Mouse (Mus musculus) stomach, embryonic 14.5 days (tissue): ENCODE results near the gene Clasp2. TPM values are rescaled to one million over a fixed set of nuclear protein-coding genes. Genes with fewer than 3 reads are reported as not detected.

ENCODE experiments used
- ATAC-seq: fragments of 200-750 bp; cut with Nextera tagmentation; 2 replicates; pipeline ENCODE4 v1.8.0; 2017; ENCODE audit warnings: low read depth, moderate TSS enrichment; ENCODE audit not compliant: insufficient number of reproducible peaks, insufficient read depth, low FRiP score
- H3K27ac ChIP-seq: fragments of 300-500 bp; sonication (generic); 2 replicates; pipeline ENCODE4 v1.5.1; 2014; ENCODE audit warnings: mild to moderate bottlenecking, low read length, moderate library complexity, mixed read lengths
- H3K27me3 ChIP-seq: fragments of 300-500 bp; sonication (generic); 2 replicates; pipeline ENCODE4 v1.6.1; 2014; ENCODE audit warnings: low read length, control low read depth, mixed read lengths; ENCODE audit not compliant: control insufficient read depth, insufficient read depth
- H3K36me3 ChIP-seq: fragments of 300-500 bp; sonication (generic); 2 replicates; pipeline ENCODE4 v1.6.1; 2014; ENCODE audit warnings: mild to moderate bottlenecking, control low read depth, low read length, moderate library complexity, mixed read lengths; ENCODE audit not compliant: control insufficient read depth, insufficient read depth
- H3K4me1 ChIP-seq: fragments of 300-500 bp; sonication (generic); 2 replicates; pipeline ENCODE4 v1.6.1; 2014; ENCODE audit warnings: low read length, control low read depth, mixed read lengths; ENCODE audit not compliant: control insufficient read depth, insufficient read depth
- H3K4me2 ChIP-seq: fragments of 300-500 bp; sonication (generic); replicated peaks from 2 replicates; pipeline ENCODE4 v1.6.1; 2014; ENCODE audit warnings: low read depth, low read length, control low read depth
- H3K4me3 ChIP-seq: fragments of 300-500 bp; sonication (generic); 2 replicates; pipeline ENCODE4 v1.5.1; 2014; ENCODE audit warnings: low read depth, low read length, control low read depth
- H3K9ac ChIP-seq: fragments of 300-500 bp; sonication (generic); replicated peaks from 2 replicates; pipeline ENCODE4 v1.6.1; 2014; ENCODE audit warnings: low read depth, mild to moderate bottlenecking, control low read depth, low read length, moderate library complexity, mixed read lengths
- H3K9me3 ChIP-seq: fragments of 300-500 bp; sonication (generic); 2 replicates; pipeline ENCODE4 v1.6.1; 2016; ENCODE audit warnings: low read depth, low read length, control low read depth; ENCODE audit not compliant: control insufficient read depth
- whole genome bisulfite sequencing: fragments of 180-500 bp; shearing (Covaris S2); extraction: QIAGEN DNeasy Blood & Tissue Kit; methylation state at CpG from one replicate; pipeline ENCODE4 v1.1.7; 2014; 5-methylcytosine and 5-hydroxymethylcytosine counted together
- polyA plus RNA-seq: library from polyadenylated mRNA; unstranded; fragments of >200 nt; fragmentation: Nextera tagmentation; extraction: Ambion mirVana; gene quantifications from 2 replicates; pipeline ENCODE4 v1.2.1, GENCODE M21; 2014

The Clasp2 gene
- polyA plus RNA-seq, 1 experiment from 2014 or later: 34.8 TPM

GRCm38 (mm10) chr9:113793966-113794365 lies 52.7 kb downstream of the Clasp2 start:
- 76% methylated on average over 2 of the region's 2 CpGs for WGBS
- Histone ChIP-seq H3K4me3 (no peak overlapping the region), H3K4me1 (0 out of 2 replicates have a peak, but pooled peaks cover 5% of the 10 kb centered on the region), H3K9ac (no peak overlapping the region), H3K4me2 (peak overlapping the region; percentile 48; the same call in 1 of the 2 replicates), H3K9me3 (no peaks in the 10 kb centered on the region), H3K27me3 (no peaks in the 10 kb centered on the region), H3K36me3 (no peaks in the 10 kb centered on the region), H3K27ac (no peak overlapping the region)
- no peak for ATAC-seq

- no peak for ATAC-seq
- 83% methylated on average over 5 of the region's 5 CpGs for WGBS
- Histone ChIP-seq H3K4me3 (no peak overlapping the region), H3K9me3 (no peaks in the 10 kb centered on the region), H3K4me1 (0 out of 2 replicates have a peak, but pooled peaks cover 5% of the 10 kb centered on the region), H3K27ac (no peak overlapping the region), H3K36me3 (no peaks in the 10 kb centered on the region), H3K4me2 (no peak overlapping the region), H3K9ac (no peak overlapping the region), H3K27me3 (no peaks in the 10 kb centered on the region)
These were observed 55.9 kb downstream of the Clasp2 start for GRCm38 (mm10) chr9:113797206-113797605.

- no peak overlapping the region for H3K9ac ChIP-seq
- H3K27ac ChIP-seq: no peak overlapping the region
- ATAC-seq: no peak
- H3K4me3 ChIP-seq: no peak overlapping the region
- no peaks in the 10 kb centered on the region for H3K9me3 ChIP-seq
- no peaks in the 10 kb centered on the region for H3K27me3 ChIP-seq
- 92% methylated on average over 3 of the region's 3 CpGs for WGBS
- H3K36me3 ChIP-seq: no peaks in the 10 kb centered on the region
- no peaks in the 10 kb centered on the region for H3K4me1 ChIP-seq
- no peak overlapping the region for H3K4me2 ChIP-seq
These were observed 59.4 kb downstream of the Clasp2 start for GRCm38 (mm10) chr9:113800671-113801070.

- H3K27me3 ChIP-seq: no peaks in the 10 kb centered on the region
- WGBS: 74% methylated on average over 3 of the region's 3 CpGs
- H3K4me1 ChIP-seq: no peaks in the 10 kb centered on the region
- H3K4me3 ChIP-seq: no peak overlapping the region
- no peaks in the 10 kb centered on the region for H3K9me3 ChIP-seq
- H3K36me3 ChIP-seq: no peaks in the 10 kb centered on the region
- H3K9ac ChIP-seq: no peak overlapping the region
- H3K27ac ChIP-seq: no peak overlapping the region
- H3K4me2 ChIP-seq: no peak overlapping the region
- no peak for ATAC-seq
These were observed 61.5 kb downstream of the Clasp2 start for GRCm38 (mm10) chr9:113802734-113803133.

GRCm38 (mm10) chr9:113803751-113804150 lies 62.5 kb downstream of the Clasp2 start:
- no peak for ATAC-seq
- WGBS: 71% methylated on average over 2 of the region's 2 CpGs
- H3K4me1 ChIP-seq: no peaks in the 10 kb centered on the region

GRCm38 (mm10) chr9:113805359-113805758 lies 64.1 kb downstream of the Clasp2 start:
- no peaks in the 10 kb centered on the region for H3K9me3 ChIP-seq
- no peak overlapping the region for H3K9ac ChIP-seq
- H3K4me3 ChIP-seq: no peak overlapping the region
- no peaks in the 10 kb centered on the region for H3K27me3 ChIP-seq
- H3K36me3 ChIP-seq: no peaks in the 10 kb centered on the region
- no peak overlapping the region for H3K27ac ChIP-seq
- H3K4me2 ChIP-seq: no peak overlapping the region
- 100% methylated on average over 1 of the region's 1 CpGs for WGBS
- ATAC-seq: no peak
- no peaks in the 10 kb centered on the region for H3K4me1 ChIP-seq

More at GRCm38 (mm10) chr9:113803751-113804150, 62.5 kb downstream of the Clasp2 start:
- Histone ChIP-seq H3K9ac (no peak overlapping the region), H3K4me3 (no peak overlapping the region), H3K27ac (no peak overlapping the region), H3K9me3 (no peaks in the 10 kb centered on the region), H3K27me3 (no peaks in the 10 kb centered on the region), H3K4me2 (no peak overlapping the region), H3K36me3 (no peaks in the 10 kb centered on the region)

GRCm38 (mm10) chr9:113811327-113811726 lies 70.1 kb downstream of the Clasp2 start:
- H3K4me2 ChIP-seq: no peak overlapping the region
- H3K27ac ChIP-seq: no peak overlapping the region
- H3K36me3 ChIP-seq: no peaks in the 10 kb centered on the region
- no peak for ATAC-seq
- no peaks in the 10 kb centered on the region for H3K9me3 ChIP-seq
- H3K4me1 ChIP-seq: no peaks in the 10 kb centered on the region
- no peak overlapping the region for H3K9ac ChIP-seq
- no peaks in the 10 kb centered on the region for H3K27me3 ChIP-seq
- WGBS: 33% methylated on average over 1 of the region's 1 CpGs
- no peak overlapping the region for H3K4me3 ChIP-seq

- H3K27ac ChIP-seq: no peak overlapping the region
- WGBS: 40% methylated on average over 9 of the region's 9 CpGs
- H3K4me2 ChIP-seq: peak overlapping the region; percentile 41
- H3K4me3 ChIP-seq: peak overlapping the region; percentile 5; the same call in 1 of the 2 replicates
- H3K27me3 ChIP-seq: no peaks in the 10 kb centered on the region
- H3K36me3 ChIP-seq: no peaks in the 10 kb centered on the region
- no peaks in the 10 kb centered on the region for H3K9me3 ChIP-seq
- H3K9ac ChIP-seq: no peak overlapping the region
- peak; percentile 61; the same call in 1 of the 2 replicates for ATAC-seq
- H3K4me1 ChIP-seq: no peaks in the 10 kb centered on the region
These were observed 70.8 kb downstream of the Clasp2 start for GRCm38 (mm10) chr9:113811957-113812670.

GRCm38 (mm10) chr9:113812671-113813001 lies 71.4 kb downstream of the Clasp2 start:
- 72% methylated on average over 4 of the region's 4 CpGs for WGBS
- no peak for ATAC-seq
- no peaks in the 10 kb centered on the region for H3K4me1 ChIP-seq
- no peaks in the 10 kb centered on the region for H3K9me3 ChIP-seq
- no peak overlapping the region for H3K9ac ChIP-seq
- no peak overlapping the region for H3K27ac ChIP-seq
- H3K36me3 ChIP-seq: no peaks in the 10 kb centered on the region
- no peak overlapping the region for H3K4me3 ChIP-seq
- peak overlapping the region; percentile 41; the same call in 1 of the 2 replicates for H3K4me2 ChIP-seq
- no peaks in the 10 kb centered on the region for H3K27me3 ChIP-seq
